Mouse (Mus musculus): ENCODE data around the gene Cobll1.

Cobll1 gene

GRCm38 (mm10) chr2:65147431-65147830 lies 91.8 kb downstream of the Cobll1 start:
- DNase-seq (ENCODE audit: low read depth) = no peak

DNA sequence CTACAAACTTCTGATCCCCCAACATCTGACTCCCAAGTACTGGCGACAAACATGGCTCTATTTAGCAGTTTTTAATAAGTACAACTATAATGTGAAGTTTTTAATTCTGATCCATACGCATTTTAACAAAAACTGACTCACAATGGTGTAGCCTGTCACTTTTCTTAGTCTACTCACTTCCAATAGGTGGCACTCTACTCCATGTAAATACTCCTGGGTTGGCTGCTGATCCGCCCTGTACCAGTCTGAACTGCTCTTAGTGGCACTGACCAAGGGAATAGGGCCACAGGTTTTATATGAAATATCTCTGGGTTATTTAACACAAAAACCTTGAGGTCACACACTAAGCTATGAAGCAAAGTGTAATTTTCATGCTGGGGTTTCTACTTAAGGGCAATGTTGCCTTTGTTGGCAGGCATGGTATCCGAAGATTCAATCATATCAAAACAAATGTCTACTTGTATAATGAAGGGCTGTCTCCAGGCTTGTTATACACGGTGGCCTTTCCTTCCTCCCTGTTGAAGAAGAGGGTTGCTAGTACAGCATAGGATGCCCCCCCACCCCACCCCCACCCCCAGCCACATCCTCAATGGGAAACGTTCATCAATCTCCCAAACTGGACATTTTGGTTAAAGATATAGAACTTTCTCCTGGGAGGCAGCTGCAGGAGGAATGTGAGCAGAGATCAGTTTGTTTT lies 93.6 kb downstream of the Cobll1 start:
- DNase-seq (ENCODE audit: low read depth) = peak; percentile 20

DNA sequence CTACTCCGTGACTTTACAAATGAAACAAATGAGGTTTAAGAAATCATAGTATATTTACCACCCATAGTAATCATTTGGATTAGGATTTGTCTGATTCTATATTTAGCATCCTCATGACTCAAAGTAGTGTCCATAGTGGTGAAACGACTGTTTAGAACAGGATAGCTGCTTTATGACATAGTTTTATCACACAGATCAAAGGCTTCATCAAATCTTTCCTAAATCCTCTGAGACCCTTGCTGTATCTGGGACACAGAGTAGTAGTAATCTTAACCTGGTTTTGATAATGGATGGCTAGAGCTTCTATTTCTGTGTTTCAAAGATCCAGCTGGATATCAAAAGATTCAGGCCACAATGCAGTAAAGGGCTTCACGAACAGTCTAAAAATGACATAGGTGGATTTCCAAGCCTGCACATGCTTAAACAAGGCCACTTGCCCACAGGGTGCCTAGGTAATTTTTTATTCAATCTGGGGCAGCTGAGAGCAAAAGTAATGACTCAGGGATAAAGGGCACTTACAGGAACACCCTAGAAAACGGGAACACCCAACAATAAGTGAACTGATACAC lies 98.0 kb downstream of the Cobll1 start:
- DNase-seq (ENCODE audit: low read depth) = no peak

DNA sequence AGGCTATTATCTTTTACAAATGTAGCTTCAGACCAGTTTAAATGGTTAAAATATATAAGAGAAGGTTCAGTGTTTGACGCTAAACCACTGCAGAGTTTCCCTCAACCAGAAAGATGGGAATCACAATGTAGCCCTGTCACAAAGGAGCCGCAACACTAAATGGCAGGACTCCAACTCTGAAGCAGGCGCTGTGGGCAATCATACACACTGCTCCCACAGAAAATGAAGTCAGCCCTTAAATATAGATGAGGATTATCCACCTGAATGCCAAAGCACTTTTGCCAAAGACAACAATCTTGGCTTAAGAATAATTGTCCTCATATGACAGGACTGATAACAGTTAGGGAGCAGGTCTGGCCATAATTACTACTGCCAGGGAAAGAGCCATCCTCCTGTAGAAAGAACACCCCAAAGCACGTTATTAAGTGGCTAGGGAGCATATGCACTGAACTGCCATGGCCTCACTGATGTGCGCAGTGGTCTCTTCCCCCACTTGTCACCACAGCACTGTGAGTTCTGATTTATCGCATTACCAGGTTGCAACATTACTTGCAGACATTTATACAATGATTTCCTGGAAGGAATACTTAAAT lies 98.8 kb downstream of the Cobll1 start:
- DNase-seq (ENCODE audit: low read depth) = no peak

DNA sequence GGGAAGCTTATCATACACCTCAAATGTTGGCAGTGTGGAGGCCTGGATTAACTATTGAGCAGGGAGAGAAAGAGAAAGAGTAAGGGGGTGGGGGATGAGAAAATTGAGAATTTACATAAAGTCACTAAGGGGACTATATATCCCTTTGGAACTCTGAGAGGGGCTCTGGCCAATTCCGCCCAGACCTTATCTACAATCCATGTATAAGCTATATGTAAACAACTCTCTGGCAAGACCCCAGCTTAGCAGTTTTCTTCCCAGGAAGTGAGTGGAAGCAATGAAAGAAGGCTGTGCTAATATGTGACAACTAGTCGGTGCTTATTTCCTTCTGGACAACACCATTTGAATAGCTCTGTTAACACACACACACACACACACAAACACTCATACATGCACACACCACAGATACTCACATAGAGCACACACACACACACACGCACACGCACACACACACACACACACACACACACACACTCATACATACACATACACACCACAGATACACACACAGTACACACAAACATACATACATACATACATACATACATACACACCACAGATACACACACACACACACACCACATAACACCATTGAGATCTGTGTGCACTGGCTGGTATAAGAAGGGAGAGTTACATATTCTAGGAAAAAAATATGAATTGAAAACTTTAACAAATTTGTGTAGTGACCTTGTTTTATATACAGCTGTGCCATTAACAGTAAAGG lies 99.4 kb downstream of the Cobll1 start:
- DNase-seq (ENCODE audit: low read depth) = no peak

- DNase-seq (ENCODE audit: low read depth) = no peak
Measured at GRCm38 (mm10) chr2:65138992-65139391, 100.2 kb downstream of the Cobll1 start.

DNA sequence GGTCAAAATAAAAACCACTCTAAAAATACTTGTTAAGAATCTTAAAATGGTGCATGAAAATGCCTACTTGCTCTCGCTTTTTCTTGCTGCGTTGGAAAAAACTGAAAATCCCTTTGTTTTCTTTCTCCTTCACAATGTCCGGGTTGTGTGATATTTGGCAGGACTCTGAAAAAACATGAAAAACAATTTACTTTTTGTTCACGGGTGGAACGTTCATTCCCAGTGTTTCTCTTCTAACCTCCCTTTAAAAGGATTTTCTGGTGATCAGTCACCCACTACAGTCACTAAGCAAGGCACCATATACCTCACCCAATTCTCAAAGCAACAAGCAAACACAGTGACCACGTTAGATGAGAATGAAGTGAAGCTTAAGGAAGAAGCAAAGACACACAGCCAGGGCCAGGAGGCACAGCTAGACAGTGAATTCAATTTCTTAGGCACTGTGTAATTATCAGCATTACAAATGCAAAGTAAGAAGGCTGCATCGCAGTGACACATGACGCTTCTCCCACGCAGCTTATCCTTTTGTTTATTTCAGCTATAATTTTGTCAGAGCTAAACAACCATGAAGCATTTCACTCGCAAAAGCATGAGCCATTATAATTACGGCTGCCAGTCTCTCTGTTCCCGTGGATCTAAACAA lies 112.9 kb downstream of the Cobll1 start:
- DNase-seq (ENCODE audit: low read depth) = no peak

GRCm38 (mm10) chr2:65123702-65124101 lies 115.5 kb downstream of the Cobll1 start:
- DNase-seq (ENCODE audit: low read depth) = no peak

DNA sequence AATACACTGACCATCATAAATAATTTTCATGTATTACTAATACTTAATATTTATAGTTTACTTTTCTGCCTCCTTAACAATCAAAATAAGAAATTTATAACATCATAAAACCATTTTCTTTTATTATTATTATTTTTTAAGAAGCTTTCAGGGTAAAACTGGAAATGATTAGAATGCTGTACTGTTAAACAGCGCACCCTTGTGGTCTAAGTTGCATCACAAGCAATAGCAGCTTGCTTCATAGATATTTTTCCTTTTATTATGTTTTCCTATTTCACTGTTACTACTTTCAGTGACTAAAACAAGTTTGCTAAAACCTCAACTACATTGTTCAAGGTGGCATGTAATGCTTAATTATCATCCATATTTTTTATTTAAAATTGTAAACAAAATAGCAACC lies 117.8 kb downstream of the Cobll1 start:
- peak; percentile 13 for DNase-seq (ENCODE audit: low read depth)

DNA sequence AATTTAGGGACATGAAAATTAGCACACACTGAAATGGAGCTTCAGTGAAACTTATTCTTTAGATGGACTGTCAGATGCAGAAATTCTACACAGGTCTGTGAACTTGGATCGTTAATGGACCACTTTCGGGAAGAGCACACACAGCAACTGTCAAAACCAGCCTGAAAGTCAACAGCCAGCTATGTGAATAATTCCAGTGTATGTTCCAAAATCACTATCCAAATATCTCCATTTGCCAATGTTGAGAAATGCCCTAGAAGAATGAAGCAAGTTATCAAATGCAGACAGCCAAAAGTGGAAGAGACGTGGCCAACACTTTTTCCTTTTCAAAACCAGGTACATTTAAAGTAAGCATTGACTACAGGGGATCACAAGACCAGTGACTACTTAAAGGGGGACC lies 118.2 kb downstream of the Cobll1 start:
- DNase-seq (ENCODE audit: low read depth) = no peak

DNA sequence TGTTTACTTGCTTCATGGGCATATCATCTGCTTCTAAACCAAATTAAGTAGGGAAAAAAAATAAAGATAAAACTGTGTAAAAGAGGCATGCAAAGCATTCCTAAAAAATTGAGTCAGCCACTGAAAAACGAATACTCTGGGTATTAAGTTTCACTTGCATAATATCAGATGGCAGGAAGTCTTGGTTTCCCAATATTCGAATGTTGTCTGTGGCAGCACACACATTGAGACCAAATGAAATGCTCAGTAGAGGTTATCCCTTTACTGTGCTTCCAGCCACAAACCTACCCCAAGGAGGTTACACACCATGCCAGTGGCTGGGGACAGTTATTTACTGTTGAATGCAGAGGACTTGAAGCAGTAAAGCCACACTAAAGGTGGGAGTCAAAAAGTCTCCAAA lies 119.1 kb downstream of the Cobll1 start:
- no peak for DNase-seq (ENCODE audit: low read depth)

- DNase-seq (ENCODE audit: low read depth) = no peak
Measured at GRCm38 (mm10) chr2:65119667-65120066, 119.5 kb downstream of the Cobll1 start.

- DNase-seq (ENCODE audit: low read depth) = no peak
Measured at GRCm38 (mm10) chr2:65119076-65119475, 120.1 kb downstream of the Cobll1 start.

- no peak for DNase-seq (ENCODE audit: low read depth)
Measured at GRCm38 (mm10) chr2:65117859-65118258, 121.3 kb downstream of the Cobll1 start.

GRCm38 (mm10) chr2:65116428-65117125 lies 122.6 kb downstream of the Cobll1 start:
- no peak for DNase-seq (ENCODE audit: low read depth)

- no peak for DNase-seq (ENCODE audit: low read depth)
Measured at GRCm38 (mm10) chr2:65113191-65113590, 126.0 kb downstream of the Cobll1 start.

GRCm38 (mm10) chr2:65104569-65104968 lies 134.6 kb downstream of the Cobll1 start:
- DNase-seq (ENCODE audit: low read depth) = no peak

- DNase-seq (ENCODE audit: low read depth) = no peak
Measured at GRCm38 (mm10) chr2:65103801-65104200, 135.4 kb downstream of the Cobll1 start.

- peak; percentile 8 for DNase-seq (ENCODE audit: low read depth)
Measured at GRCm38 (mm10) chr2:65101388-65101787, 137.8 kb downstream of the Cobll1 start.

GRCm38 (mm10) chr2:65100001-65100400 lies 139.2 kb downstream of the Cobll1 start:
- DNase-seq (ENCODE audit: low read depth) = no peak

DNA sequence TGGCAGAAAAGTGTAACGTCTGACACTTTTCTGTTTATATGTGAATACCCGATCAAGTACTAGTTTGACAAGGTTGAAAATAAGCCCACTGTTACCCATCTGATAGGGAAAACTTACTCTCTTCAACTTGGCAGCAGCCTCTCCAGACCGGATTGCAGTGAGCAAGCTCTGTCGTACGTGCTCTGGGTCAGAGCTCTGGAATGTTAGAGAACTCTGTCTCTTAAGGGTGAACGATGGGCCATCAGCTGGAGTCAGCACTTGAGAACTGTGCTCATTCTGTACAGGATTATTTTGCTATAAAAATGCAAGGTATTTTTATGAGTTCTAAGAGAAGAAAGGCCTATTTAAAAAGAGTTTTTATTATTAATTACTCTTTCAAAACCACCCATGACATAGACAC lies 143.6 kb downstream of the Cobll1 start:
- DNase-seq (ENCODE audit: low read depth) = no peak

DNA sequence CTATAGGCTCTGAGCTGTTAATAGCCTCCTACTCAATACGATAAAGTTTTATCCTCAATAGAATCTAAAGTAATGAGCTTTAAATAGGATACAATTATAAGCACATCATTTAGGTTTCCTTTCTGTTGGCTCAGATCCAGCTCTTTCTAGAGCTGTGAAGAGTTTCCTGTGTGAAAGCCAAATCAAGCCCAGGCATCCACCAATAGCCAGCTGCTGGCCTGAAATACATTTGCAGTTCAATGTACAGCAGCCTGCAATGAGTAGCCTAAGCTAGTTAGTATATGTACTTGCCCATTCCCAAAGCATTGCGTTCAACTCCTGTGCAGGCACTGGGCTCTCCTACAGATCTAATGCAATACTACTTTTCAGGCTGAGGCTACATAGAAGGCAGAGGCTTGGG lies 145.2 kb downstream of the Cobll1 start:
- DNase-seq (ENCODE audit: low read depth) = no peak

Measured in c-Kit-positive CD71-negative TER-119-negative erythroid progenitor cells, embryonic 14.5 days (primary cell).